Mouse (Mus musculus) brain, embryonic 18.5 days (tissue): ENCODE results near the gene Msl1.
A peak's percentile ranks its signal among the peaks of the same experiment; 100 is the strongest.

Experiments used
- DNase-seq: peaks from one replicate; pipeline ENCODE4 v3.0.0-alpha.2; 2012; ENCODE audit warnings: low read depth, low spot score

Msl1 gene

GRCm38 (mm10) chr11:98764091-98764490 is 31.2 kb upstream of the Msl1 start:
- DNase-seq, result no peak

- no peak for DNase-seq
These were observed 30.6 kb upstream of the Msl1 start for GRCm38 (mm10) chr11:98764746-98765145.

GRCm38 (mm10) chr11:98765421-98766309 is 29.7 kb upstream of the Msl1 start:
- no peak for DNase-seq

GRCm38 (mm10) chr11:98766346-98766745 is 29.0 kb upstream of the Msl1 start:
- DNase-seq, result no peak

GRCm38 (mm10) chr11:98766816-98767215 is 28.5 kb upstream of the Msl1 start:
- DNase-seq, result no peak

- DNase-seq, result no peak
These were observed 28.0 kb upstream of the Msl1 start for GRCm38 (mm10) chr11:98767276-98767675.

GRCm38 (mm10) chr11:98767713-98768112 is 27.6 kb upstream of the Msl1 start:
- no peak for DNase-seq

- DNase-seq, result no peak
These were observed 26.9 kb upstream of the Msl1 start for GRCm38 (mm10) chr11:98768127-98769006.

GRCm38 (mm10) chr11:98769007-98769954 is 26.0 kb upstream of the Msl1 start:
- no peak for DNase-seq

- no peak for DNase-seq
These were observed 25.0 kb upstream of the Msl1 start for GRCm38 (mm10) chr11:98770096-98770975.

- DNase-seq, result no peak
These were observed 24.2 kb upstream of the Msl1 start for GRCm38 (mm10) chr11:98771131-98771530.

GRCm38 (mm10) chr11:98771844-98772525 is 23.3 kb upstream of the Msl1 start:
- no peak for DNase-seq

GRCm38 (mm10) chr11:98772667-98773171 is 22.6 kb upstream of the Msl1 start:
- no peak for DNase-seq

GRCm38 (mm10) chr11:98773635-98774295 is 21.6 kb upstream of the Msl1 start:
- peak; percentile 80 for DNase-seq

GRCm38 (mm10) chr11:98774582-98775347 is 20.6 kb upstream of the Msl1 start, which contains the start of gene Nr1d1:
TSS of gene Nr1d1 (minus strand) at chr11:98775333.
- no peak for DNase-seq

GRCm38 (mm10) chr11:98775348-98776051 is 19.8 kb upstream of the Msl1 start:
- peak; percentile 88 for DNase-seq

- DNase-seq, result no peak
These were observed 19.1 kb upstream of the Msl1 start for GRCm38 (mm10) chr11:98776052-98776764.
